Mouse (Mus musculus): ENCODE measurements at regions not wholly inside any gene's neighbourhood (a gene's known extent, or its start where the extent isn't known, plus 50 kb on each side); places are given as distances from the start of the nearest gene placed in this dataset.

GRCm38 (mm10) chr2:114260397-114261071, 59.3 kb upstream of the Zfp770 start:
- peak; percentile 69 for DNase-seq (ENCODE audit: low spot score)

DNA sequence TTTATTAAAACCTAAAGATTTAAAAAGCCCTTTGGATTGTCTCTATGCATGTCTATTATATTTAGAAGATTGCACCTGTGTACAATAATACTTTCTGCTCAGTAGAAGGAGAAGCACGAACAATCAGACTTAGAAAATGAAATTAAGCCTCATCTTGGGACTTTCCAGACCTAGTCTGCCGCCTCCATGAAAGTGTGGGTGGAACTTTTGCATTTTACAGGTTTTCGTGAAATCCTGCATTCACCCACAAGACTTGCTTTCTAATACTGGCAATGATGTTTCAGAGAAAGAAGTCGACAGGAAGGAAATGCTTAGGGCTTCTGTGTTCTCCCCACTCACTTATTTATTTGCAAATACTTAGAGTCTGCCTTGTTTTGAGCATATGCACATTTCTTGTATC, 58.3 kb upstream of the Zfp770 start:
- DNase-seq (ENCODE audit: low spot score): no peak
